Mouse (Mus musculus) T-helper 2 cell (primary cell): Measurements from ENCODE around the gene Esyt1.
"Not testable (repeated sequence)": the region's sequence is repeated elsewhere in the genome, so short reads cannot be mapped to it uniquely, and the experiment has no call there.

Experiments
- in situ Hi-C: fragments of 300-600 bp; cut with MboI, MseI; formaldehyde crosslinking; loops from one replicate; pipeline ENCODE4 v1.15.1; 2025; ENCODE audit warnings: high pct_unique_total_duplicates

Gene Esyt1

GRCm38 (mm10) chr10:128538340-128538870 is 12.7 kb upstream of the Esyt1 start:
- in situ Hi-C loops = no loop called here

GRCm38 (mm10) chr10:128536266-128536940 is 10.7 kb upstream of the Esyt1 start:
- in situ Hi-C loops = no loop called here

DNA sequence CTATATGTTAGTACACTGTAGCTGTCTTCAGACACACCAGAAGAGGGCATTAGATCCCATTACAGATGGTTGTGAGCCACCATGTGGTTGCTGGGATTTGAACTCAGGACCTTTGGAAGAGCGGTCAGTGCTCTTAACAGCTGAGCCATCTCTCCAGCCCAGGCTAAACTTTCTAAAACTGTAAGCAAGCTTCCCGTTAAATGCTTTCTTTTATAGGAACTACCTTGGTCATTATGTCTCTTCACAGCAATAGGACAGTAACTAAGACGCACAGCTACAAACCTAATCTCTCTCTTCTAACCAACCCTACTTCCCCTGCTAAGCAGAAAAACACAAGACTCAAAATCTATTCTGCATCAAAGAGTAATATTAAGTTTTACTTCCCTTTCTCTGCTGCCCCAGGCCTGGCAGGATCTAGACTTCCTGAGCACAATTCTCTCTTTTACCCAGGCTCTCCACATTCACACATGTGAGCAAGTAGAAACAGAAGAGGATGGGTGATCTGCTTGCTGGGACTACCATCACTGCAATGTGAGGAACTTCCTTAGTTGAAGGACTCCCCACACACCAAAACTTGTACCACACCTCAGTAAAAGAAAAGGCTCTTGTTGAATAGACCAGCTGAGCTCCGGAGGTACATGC is 10.1 kb upstream of the Esyt1 start:
- in situ Hi-C loops = no loop called here

DNA sequence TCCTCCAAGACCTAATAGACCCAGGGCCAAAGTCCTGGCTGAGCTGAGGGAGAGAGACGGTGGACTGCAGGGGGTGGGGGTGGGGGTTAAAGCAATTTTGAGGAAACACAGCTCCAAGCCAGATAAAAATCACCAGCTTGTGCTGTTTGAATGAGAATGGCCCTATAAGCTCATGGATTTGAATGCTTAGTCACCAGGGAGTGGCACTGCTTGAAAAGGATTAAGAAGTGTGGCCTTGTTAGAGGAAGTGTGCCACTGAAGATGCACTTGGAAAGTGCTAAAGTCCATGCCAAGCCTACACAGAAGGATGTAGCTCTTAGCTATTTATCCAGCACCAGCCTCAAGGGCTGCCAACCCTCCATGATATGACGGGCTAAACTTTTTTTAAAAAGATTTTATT is 9.5 kb upstream of the Esyt1 start:
- in situ Hi-C loops = no loop called here

DNA sequence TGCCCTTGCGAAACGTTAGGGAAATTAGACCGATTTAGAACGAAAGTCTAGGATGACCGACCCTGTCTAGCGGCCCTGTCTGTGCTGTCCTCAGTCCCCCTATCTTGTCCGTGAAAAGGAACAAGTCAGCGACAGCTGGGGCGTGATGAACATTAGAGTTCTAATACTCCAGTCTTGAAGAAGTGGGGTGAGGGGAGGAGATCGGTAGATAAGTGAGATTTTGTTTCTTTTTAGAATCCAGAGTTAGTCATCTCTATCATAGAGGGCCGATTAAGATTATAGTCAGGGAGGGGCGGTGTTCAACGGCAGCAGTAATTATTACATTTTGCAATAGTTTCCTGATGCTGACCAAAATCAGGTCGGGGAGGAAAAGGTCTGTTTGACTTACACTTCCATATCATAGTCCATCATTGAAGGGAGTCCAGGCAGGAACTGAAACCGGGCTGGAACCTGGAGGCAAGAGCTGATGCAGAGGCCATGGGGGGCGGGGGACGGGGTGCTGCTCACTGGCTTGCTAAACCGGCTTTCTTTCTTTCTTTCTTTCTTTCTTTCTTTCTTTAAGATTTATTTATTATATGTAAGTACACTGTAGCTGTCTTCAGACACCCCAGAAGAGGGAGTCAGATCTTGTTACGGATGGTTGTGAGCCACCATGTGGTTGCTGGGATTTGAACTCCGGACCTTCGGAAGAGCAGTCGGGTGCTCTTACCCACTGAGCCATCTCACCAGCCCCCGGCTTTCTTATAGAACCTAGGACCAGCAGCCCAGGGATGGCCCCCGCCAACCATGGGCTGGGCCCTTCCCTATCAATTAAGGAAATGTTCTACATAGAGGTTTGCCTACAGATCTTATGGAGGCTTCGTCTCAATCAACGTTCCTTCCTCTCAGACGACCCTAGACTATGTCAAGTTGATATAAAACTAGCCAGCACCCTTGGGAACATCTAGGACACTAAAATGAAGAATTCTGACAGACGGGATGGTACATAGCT is 990 bp upstream of the Esyt1 start:
- in situ Hi-C loops = loop anchor here (5.0 kb wide), 1 partner anchor 34 kb away; the partner anchor contains the start of gene Myl6

DNA sequence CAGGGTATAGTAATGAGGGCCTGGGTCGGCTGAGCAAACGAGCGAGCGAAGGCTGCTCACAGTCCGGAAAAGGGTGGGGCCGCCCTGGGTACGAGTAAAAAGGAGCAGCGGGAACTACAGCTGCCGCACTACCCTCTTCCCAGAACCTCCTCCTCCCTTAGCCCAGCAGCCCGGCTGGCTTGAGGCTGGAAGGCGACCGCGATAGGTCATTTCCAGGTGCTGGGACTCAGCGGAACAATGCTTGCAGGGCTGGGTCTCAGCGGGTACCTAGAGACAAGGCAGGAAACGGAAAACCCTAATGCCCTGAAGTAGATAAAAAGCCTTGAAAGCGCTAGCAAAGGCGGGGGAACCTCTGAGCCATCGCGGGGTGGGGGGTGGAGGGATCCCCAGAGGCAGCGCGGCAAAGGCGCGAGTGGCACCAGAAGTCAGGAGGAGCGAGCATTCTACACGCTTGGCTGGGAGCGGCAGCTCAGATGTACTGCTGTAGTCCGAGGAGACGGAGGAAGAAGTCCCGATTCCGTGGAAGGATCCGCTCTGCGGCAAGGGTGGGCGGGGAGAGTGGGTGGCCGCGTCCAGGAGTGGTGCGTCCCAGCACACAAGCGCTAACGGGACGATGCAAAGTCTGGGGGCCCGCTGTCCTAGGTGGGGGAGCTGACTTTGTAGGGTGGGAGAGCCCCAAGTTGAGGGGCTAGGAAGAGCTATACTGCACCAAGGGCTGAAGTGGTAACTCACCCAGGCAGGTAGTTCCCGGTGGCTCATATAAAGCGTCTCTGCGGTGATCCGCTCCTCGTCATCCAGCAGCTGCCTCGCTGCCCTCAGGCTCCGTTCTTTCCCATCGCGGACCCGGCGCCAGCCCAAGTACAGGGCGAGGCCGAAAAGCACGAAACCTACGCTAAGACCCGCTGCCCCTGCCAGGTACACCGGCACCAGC is 674 bp downstream of the Esyt1 start:
- in situ Hi-C loops = loop anchor here (5.0 kb wide), 1 partner anchor 33 kb away; the partner anchor contains the start of gene Myl6

GRCm38 (mm10) chr10:128524111-128524731 is 1.4 kb downstream of the Esyt1 start:
- in situ Hi-C loops = no loop called here

DNA sequence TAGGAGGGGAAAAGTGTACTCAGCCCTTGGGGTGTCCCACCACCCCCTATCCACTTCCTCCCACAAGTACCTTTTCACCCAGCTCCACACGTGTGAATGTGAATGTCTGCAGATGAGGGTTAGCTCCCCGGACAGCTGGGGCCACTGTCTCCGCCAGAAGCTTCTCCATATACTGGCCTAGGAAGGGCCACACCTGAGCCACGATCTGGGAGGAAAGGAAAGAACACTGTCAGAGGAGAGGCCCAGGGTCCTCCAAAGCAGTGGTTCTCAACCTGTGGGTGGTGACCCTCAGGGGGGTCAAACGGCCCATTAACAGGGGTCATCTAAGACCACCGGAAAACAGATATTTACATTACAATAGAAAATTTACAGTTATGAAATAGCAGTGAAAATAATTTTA is 3.3 kb downstream of the Esyt1 start:
- in situ Hi-C loops = no loop called here

DNA sequence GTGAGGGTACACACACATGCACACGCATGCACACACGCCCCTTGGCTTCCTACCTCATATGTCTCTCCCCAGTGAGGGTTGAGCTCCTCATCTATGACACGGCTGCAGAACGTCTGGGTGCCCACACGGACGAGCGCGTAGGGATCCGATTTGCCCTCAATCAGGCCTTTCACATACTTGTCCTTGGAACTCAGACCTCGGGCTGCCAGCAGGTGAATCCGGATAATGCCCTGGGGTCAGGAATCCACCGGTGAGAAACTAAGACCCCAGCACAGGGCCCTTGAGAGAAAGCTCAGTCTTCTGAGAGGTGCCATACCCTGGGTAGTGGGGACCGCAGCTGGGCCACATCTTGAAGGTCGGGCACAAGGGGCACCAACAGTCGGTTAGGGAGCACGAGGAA is 5.1 kb downstream of the Esyt1 start:
- in situ Hi-C loops = no loop called here

GRCm38 (mm10) chr10:128518833-128519232 is 6.8 kb downstream of the Esyt1 start:
- in situ Hi-C loops = no loop called here

GRCm38 (mm10) chr10:128516677-128517076 is 9.0 kb downstream of the Esyt1 start:
- in situ Hi-C loops = no loop called here

DNA sequence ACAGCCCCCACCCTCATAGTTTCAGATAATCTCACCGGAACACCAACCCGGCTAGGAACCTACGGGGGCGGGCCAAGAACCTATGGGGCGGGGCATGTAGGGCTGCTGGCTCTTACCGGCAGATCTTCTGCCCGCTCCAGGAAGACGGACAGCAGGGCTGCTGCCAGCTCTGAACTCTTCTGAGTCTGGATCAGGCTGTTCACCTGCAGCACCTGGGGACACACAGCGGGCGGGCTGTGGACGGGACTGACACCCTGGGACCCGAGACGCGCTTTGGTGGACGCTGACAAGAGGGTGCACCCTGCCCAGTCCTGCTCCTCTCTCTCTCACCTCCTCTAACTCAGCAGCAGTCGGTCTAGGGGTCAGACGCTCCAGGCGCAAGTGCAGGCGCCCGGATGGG is 9.6 kb downstream of the Esyt1 start:
- in situ Hi-C loops = no loop called here

- in situ Hi-C loops = no loop called here
These were observed 10.6 kb downstream of the Esyt1 start for GRCm38 (mm10) chr10:128515044-128515443.

DNA sequence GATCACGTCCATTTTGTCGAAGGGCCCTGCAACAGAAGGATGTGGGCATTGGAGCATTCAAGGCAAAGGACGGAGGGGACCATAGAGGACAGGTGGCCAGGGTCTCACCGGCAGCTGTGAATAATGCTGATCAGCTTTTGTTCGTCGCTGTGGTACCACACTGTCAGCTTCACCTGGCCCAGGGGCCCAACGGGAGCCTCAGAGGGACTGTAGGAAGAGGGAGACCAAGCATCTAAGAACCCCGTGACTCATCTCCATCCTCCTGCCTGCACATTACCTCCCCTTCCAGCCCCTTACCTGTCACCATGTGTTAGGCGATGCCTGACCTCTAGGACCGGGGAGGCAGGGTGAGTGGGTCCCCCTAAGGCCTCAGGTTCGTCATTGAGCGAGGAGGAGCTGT is 13.9 kb downstream of the Esyt1 start:
- in situ Hi-C loops = no loop called here

- in situ Hi-C loops = no loop called here
These were observed 14.5 kb downstream of the Esyt1 start for GRCm38 (mm10) chr10:128511189-128511588.

GRCm38 (mm10) chr10:128510301-128510700 is 15.4 kb downstream of the Esyt1 start:
- in situ Hi-C loops = no loop called here

GRCm38 (mm10) chr10:128509831-128510230 is 15.8 kb downstream of the Esyt1 start:
- in situ Hi-C loops = no loop called here

GRCm38 (mm10) chr10:128509203-128509602 is 16.5 kb downstream of the Esyt1 start:
- in situ Hi-C loops = no loop called here

DNA sequence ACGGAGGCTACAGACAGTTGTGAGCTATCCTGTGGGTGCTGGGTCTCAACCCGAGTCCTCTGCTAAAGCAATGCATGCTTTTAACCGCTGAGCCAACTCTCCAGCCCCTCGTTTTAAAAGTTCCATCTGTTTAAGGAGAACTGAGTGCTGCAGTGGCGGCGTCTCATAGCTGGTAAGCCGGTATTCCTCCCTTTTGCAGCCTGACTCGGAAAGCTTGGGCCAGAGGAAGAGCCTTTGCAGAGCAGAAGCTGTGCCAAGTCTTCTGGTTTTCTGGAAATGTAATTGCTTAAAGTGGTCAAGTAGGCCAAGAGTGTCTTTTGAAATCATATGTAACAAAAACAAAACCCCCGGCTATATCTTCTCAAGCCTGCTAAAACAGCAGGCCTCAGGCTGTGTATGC is 17.4 kb downstream of the Esyt1 start:
- in situ Hi-C loops = no loop called here

DNA sequence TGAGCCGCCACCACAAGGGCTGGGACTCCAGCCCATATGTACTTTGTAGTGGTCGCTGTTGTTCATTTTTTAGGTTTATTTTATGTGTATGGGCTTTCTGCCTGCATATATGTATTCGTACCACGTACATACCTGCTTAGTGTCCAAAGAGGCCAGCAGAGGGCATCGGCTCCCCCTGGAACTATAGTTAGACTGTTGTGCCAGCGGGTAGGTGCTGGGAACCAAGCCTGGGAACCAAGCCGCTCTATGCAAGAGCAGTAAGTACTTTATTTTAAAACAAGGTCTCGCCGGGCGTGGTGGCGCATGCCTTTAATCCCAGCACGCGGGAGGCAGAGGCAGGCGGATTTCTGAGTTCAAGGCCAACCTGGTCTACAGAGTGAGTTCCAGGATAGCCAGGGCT is 19.7 kb downstream of the Esyt1 start:
- in situ Hi-C loops = no loop called here

GRCm38 (mm10) chr10:128505371-128505667 is 20.4 kb downstream of the Esyt1 start:
- in situ Hi-C loops = not testable (repeated sequence)
